Mouse (Mus musculus) forebrain, embryonic 16.5 days (tissue): ENCODE data around the gene Sirt2. TPM values are rescaled to one million over a fixed set of nuclear protein-coding genes. Genes with fewer than 3 reads are reported as not detected.

Source experiments
- ATAC-seq: fragments of 200-750 bp; cut with Nextera tagmentation; 2 replicates; pipeline ENCODE4 v1.8.0; 2017; ENCODE audit warnings: mild to moderate bottlenecking, moderate library complexity
- H3K27ac ChIP-seq: fragments of 300-500 bp; sonication (generic); 2 replicates; pipeline ENCODE4 v1.5.1; 2014; ENCODE audit warnings: low read length, control low read depth
- H3K27me3 ChIP-seq: fragments of 300-500 bp; sonication (generic); replicated peaks from 2 replicates; pipeline ENCODE4 v1.6.1; 2014; ENCODE audit warnings: low read length; ENCODE audit not compliant: control insufficient read depth, insufficient read depth
- H3K36me3 ChIP-seq: fragments of 300-500 bp; sonication (generic); 2 replicates; pipeline ENCODE4 v1.6.1; 2014; ENCODE audit not compliant: control insufficient read depth, insufficient read depth
- H3K4me1 ChIP-seq: fragments of 300-500 bp; sonication (generic); replicated peaks from 2 replicates; pipeline ENCODE4 v1.6.1; 2014; ENCODE audit warnings: low read length; ENCODE audit not compliant: control insufficient read depth, insufficient read depth
- H3K4me2 ChIP-seq: fragments of 300-500 bp; sonication (generic); 2 replicates; pipeline ENCODE4 v1.6.1; 2014; ENCODE audit warnings: mild to moderate bottlenecking, low read length, control low read depth
- H3K4me3 ChIP-seq: fragments of 300-500 bp; sonication (generic); replicated peaks from 2 replicates; pipeline ENCODE4 v1.5.1; 2014; ENCODE audit warnings: mild to moderate bottlenecking, low read length, control low read depth
- H3K9ac ChIP-seq: fragments of 300-500 bp; sonication (generic); replicated peaks from 2 replicates; pipeline ENCODE4 v1.6.1; 2014; ENCODE audit warnings: low read depth, low read length, control low read depth
- H3K9me3 ChIP-seq: fragments of 300-500 bp; sonication (generic); 2 replicates; pipeline ENCODE4 v1.6.1; 2016; ENCODE audit warnings: low read length; ENCODE audit not compliant: control insufficient read depth
- WGBS: fragments of 180-500 bp; shearing (Covaris S2); extraction: QIAGEN DNeasy Blood & Tissue Kit; methylation state at CpG from one replicate; pipeline ENCODE4 v1.1.7; 2014; 5-methylcytosine and 5-hydroxymethylcytosine counted together
- polyA plus RNA-seq: library from polyadenylated mRNA; unstranded; fragments of >200 nt; fragmentation: Nextera tagmentation; extraction: Ambion mirVana; gene quantifications from 2 replicates; pipeline ENCODE4 v1.2.1, GENCODE M21; 2015

Gene Sirt2
- polyA plus RNA-seq, 1 experiment from 2014 or later = 122 TPM

DNA sequence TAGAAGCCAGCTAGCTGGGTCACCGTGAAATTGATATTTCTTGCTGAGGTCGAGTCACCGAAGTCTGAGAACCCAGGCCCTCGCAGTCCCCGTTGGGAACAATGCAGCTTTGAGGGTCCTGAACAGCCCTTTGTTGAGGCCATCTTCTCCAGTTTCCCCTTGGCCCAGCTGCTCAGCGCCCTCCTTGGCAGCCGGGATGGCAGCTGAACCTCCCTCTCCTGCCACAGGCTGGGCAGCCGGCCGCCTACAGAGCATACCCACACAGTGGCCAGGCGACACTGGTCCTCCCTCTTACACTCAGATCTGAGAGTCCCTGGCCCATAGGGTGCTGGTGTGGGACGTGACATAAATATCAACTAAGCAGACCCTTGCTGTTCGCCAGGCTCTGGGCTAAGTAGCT lies 7.6 kb downstream of the Sirt2 start:
- Histone ChIP-seq H3K4me2 (no peak overlapping the region), H3K27me3 (no peaks in the 10 kb centered on the region), H3K4me3 (no peak overlapping the region), H3K27ac (no peak overlapping the region), H3K9me3 (no peaks in the 10 kb centered on the region), H3K4me1 (no peaks in the 10 kb centered on the region), H3K9ac (no peak overlapping the region), H3K36me3 (peaks cover 7% of the 10 kb centered on the region; the same call in 1 of the 2 replicates)
- 69% methylated on average over 12 of the region's 12 CpGs for WGBS
- ATAC-seq = no peak

DNA sequence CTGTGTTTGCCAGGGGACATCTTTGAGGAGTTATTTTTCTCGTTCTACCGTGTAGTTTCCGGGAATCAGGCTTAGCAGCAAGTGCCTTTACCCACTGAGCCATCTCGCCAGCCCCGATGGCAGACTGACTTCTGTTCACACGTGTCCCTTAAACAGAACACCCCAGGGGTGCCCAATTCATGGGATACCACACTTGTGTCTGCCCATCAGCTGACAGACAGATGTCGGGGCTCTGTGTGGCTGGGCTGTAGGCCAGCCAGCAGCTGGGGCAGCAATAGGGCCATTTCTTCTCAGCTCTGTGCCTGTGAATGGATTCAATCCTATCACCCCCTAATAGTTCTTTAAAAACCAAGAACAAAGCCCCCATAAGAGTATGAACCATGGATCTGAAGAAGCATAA lies 8.6 kb downstream of the Sirt2 start:
- H3K27me3 ChIP-seq = no peaks in the 10 kb centered on the region
- H3K9ac ChIP-seq = no peak overlapping the region
- peaks cover under 1% of the 10 kb centered on the region for H3K4me1 ChIP-seq
- H3K36me3 ChIP-seq = peaks cover 7% of the 10 kb centered on the region; the same call in 1 of the 2 replicates
- no peak overlapping the region for H3K4me2 ChIP-seq
- 79% methylated on average over 7 of the region's 7 CpGs for WGBS
- H3K9me3 ChIP-seq = no peaks in the 10 kb centered on the region
- H3K27ac ChIP-seq = no peak overlapping the region
- no peak overlapping the region for H3K4me3 ChIP-seq
- ATAC-seq = no peak

GRCm38 (mm10) chr7:28778825-28779224 lies 12.3 kb downstream of the Sirt2 start:
- 90% methylated on average over 9 of the region's 9 CpGs for WGBS
- no peak overlapping the region for H3K4me3 ChIP-seq
- no peak overlapping the region for H3K27ac ChIP-seq
- no peaks in the 10 kb centered on the region for H3K27me3 ChIP-seq
- ATAC-seq = no peak
- peaks cover 5% of the 10 kb centered on the region for H3K4me1 ChIP-seq
- no peak overlapping the region for H3K9ac ChIP-seq
- H3K4me2 ChIP-seq = no peak overlapping the region
- no peaks in the 10 kb centered on the region for H3K9me3 ChIP-seq
- H3K36me3 ChIP-seq = peaks cover 7% of the 10 kb centered on the region; the same call in 1 of the 2 replicates

DNA sequence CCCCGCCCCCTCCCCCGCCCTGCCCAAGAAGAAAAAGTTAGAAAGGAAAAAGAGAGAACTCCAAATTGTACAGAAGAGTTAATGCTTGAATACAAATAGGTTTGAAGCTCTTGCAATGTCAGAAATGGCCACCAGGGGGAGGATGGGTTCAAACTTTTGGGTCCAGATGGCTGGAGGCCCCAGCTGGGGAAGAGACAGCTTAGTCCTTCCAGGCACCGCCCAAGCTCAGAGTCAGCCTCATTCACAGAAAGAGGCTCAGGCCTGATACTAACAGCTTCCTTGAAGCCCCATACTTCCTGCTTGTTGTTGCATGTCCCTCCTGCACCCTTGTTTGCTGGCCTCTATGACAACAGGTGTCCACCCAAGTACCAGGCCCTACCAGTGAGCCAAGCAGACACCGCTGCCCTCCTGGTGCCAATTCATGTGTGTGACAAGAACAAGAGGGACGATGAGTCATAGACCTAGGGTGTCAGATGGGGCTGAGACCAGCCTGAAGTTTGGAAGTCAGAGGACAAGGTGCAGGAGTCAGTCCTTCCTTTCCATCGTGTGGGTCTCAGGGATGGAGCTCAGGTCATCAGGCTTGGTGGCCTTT lies 13.6 kb downstream of the Sirt2 start:
- no peaks in the 10 kb centered on the region for H3K27me3 ChIP-seq
- peaks cover 7% of the 10 kb centered on the region; the same call in 1 of the 2 replicates for H3K36me3 ChIP-seq
- no peak overlapping the region for H3K9ac ChIP-seq
- ATAC-seq = peak; percentile 71
- H3K4me3 ChIP-seq = no peak overlapping the region
- peaks cover 5% of the 10 kb centered on the region for H3K4me1 ChIP-seq
- H3K4me2 ChIP-seq = no peak overlapping the region
- H3K27ac ChIP-seq = peak overlapping the region; percentile 32; the same call in 1 of the 2 replicates
- WGBS = 46% methylated on average over 6 of the region's 6 CpGs
- no peaks in the 10 kb centered on the region for H3K9me3 ChIP-seq

DNA sequence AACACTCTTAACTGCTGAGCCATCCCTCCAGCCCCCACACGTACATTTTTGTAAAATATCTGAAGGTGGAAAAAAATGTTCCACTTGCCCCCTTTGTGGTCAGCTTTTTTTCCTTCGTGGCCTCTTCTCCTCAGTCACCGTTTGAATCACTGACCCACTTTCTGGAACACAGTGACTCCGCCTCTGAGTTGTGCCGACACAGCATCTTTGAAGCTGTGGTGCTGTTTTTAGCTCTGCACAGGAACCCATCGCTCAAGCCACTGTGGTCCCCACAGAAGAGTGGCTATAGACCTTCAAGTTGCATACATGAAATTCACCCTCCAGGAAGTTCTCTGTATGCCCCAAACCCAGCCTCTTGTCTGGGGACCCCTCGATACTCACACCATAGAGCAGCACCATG lies 14.3 kb downstream of the Sirt2 start:
- Histone ChIP-seq H3K27me3 (no peaks in the 10 kb centered on the region), H3K4me1 (peaks cover 5% of the 10 kb centered on the region), H3K4me2 (no peak overlapping the region), H3K9ac (no peak overlapping the region), H3K4me3 (no peak overlapping the region), H3K36me3 (peaks cover 7% of the 10 kb centered on the region; the same call in 1 of the 2 replicates), H3K9me3 (no peaks in the 10 kb centered on the region), H3K27ac (no peak overlapping the region)
- WGBS = 75% methylated on average over 7 of the region's 7 CpGs
- ATAC-seq = no peak

- peaks cover 7% of the 10 kb centered on the region; the same call in 1 of the 2 replicates for H3K36me3 ChIP-seq
- H3K4me1 ChIP-seq = peaks cover 5% of the 10 kb centered on the region
- H3K4me3 ChIP-seq = no peak overlapping the region
- WGBS = 88% methylated on average over 8 of the region's 8 CpGs
- ATAC-seq = no peak
- no peaks in the 10 kb centered on the region for H3K9me3 ChIP-seq
- no peak overlapping the region for H3K27ac ChIP-seq
- H3K4me2 ChIP-seq = no peak overlapping the region
- no peak overlapping the region for H3K9ac ChIP-seq
- no peaks in the 10 kb centered on the region for H3K27me3 ChIP-seq
Observed at GRCm38 (mm10) chr7:28781261-28781663, 14.7 kb downstream of the Sirt2 start.

DNA sequence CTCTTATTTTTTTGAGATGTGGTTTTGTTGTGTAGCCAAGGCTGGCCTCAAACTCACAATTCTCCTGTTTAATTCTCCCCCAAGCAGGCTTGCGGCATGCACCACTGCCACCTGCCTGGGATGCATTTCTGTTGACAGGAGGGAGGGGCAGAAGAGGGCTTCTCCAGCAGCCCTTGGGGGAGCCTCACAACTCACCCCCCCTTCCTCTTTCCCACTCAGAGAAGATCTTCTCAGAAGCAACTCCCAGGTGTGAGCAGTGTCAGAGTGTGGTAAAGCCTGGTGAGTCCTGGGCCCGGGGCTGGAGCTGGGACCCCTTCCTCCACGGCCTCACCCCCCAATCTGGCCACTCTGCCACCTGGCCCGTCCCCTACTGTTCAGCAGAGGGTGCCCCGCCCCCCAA lies 18.6 kb downstream of the Sirt2 start:
- no peak overlapping the region for H3K27ac ChIP-seq
- peaks cover 2% of the 10 kb centered on the region; the same call in 1 of the 2 replicates for H3K36me3 ChIP-seq
- peaks cover 4% of the 10 kb centered on the region for H3K4me1 ChIP-seq
- no peak overlapping the region for H3K9ac ChIP-seq
- 81% methylated on average over 5 of the region's 5 CpGs for WGBS
- H3K27me3 ChIP-seq = no peaks in the 10 kb centered on the region
- H3K4me3 ChIP-seq = no peak overlapping the region
- H3K4me2 ChIP-seq = no peak overlapping the region
- no peaks in the 10 kb centered on the region for H3K9me3 ChIP-seq
- ATAC-seq = no peak

- no peak overlapping the region for H3K27ac ChIP-seq
- H3K4me2 ChIP-seq = no peak overlapping the region
- H3K9ac ChIP-seq = no peak overlapping the region
- ATAC-seq = no peak
- no peaks in the 10 kb centered on the region for H3K27me3 ChIP-seq
- peaks cover 2% of the 10 kb centered on the region; the same call in 1 of the 2 replicates for H3K36me3 ChIP-seq
- H3K4me1 ChIP-seq = no peaks in the 10 kb centered on the region
- no peak overlapping the region for H3K4me3 ChIP-seq
- 92% methylated on average over 9 of the region's 9 CpGs for WGBS
- H3K9me3 ChIP-seq = no peaks in the 10 kb centered on the region
Observed at GRCm38 (mm10) chr7:28787884-28788283, 21.3 kb downstream of the Sirt2 start.

- Histone ChIP-seq H3K27ac (no peak within 1 kb of the TSS), H3K4me1 (no peaks in the 10 kb centered on the region), H3K4me3 (no peak within 1 kb of the TSS), H3K36me3 (peaks cover 2% of the 10 kb centered on the region; the same call in 1 of the 2 replicates), H3K9ac (no peak within 1 kb of the TSS), H3K27me3 (no peaks in the 10 kb centered on the region), H3K9me3 (no peaks in the 10 kb centered on the region), H3K4me2 (no peak within 1 kb of the TSS)
- 83% methylated on average over 4 of the region's 5 CpGs for WGBS
- ATAC-seq = no peak
Observed at GRCm38 (mm10) chr7:28788307-28789195, 22.0 kb downstream of the Sirt2 start, which contains the start of gene Rinl. Gene Rinl (plus strand): TSS chr7:28788969.
